Mouse (Mus musculus) forebrain, embryonic 11.5 days (tissue): ENCODE measurements at regions not wholly inside any gene's neighbourhood (a gene's known extent, or its start where the extent isn't known, plus 50 kb on each side); places are given as distances from the start of the nearest gene placed in this dataset.

ENCODE experiments used
- ATAC-seq: fragments of 200-750 bp; cut with Nextera tagmentation; replicated peaks from 2 replicates; pipeline ENCODE4 v1.8.0; 2017; ENCODE audit warnings: moderate TSS enrichment; ENCODE audit not compliant: low FRiP score
- DNase-seq: peaks from one replicate; pipeline ENCODE4 v3.0.0-alpha.2; 2017; ENCODE audit warnings: low spot score
- H3K27ac ChIP-seq: fragments of 300-500 bp; sonication (generic); 2 replicates; pipeline ENCODE4 v1.5.1; 2014; ENCODE audit warnings: low read depth, low read length
- H3K27me3 ChIP-seq: fragments of 300-500 bp; sonication (generic); 2 replicates; pipeline ENCODE4 v1.6.1; 2014; ENCODE audit warnings: mild to moderate bottlenecking, low read length, mixed read lengths; ENCODE audit not compliant: control insufficient read depth, insufficient read depth
- H3K36me3 ChIP-seq: fragments of 300-500 bp; sonication (generic); 2 replicates; pipeline ENCODE4 v1.6.1; 2014; ENCODE audit warnings: mild to moderate bottlenecking, low read length, moderate library complexity, mixed read lengths; ENCODE audit not compliant: control insufficient read depth, insufficient read depth
- H3K4me1 ChIP-seq: fragments of 300-500 bp; sonication (generic); replicated peaks from 2 replicates; pipeline ENCODE4 v1.6.1; 2014; ENCODE audit warnings: low read length, mixed read lengths; ENCODE audit not compliant: control insufficient read depth, insufficient read depth
- H3K4me2 ChIP-seq: fragments of 300-500 bp; sonication (generic); 2 replicates; pipeline ENCODE4 v1.6.1; 2014; ENCODE audit warnings: low read depth, mild to moderate bottlenecking, low read length, moderate library complexity, mixed read lengths; ENCODE audit not compliant: severe bottlenecking
- H3K4me3 ChIP-seq: fragments of 300-500 bp; sonication (generic); 2 replicates; pipeline ENCODE4 v1.5.1; 2014; ENCODE audit warnings: low read depth, low read length
- H3K9ac ChIP-seq: fragments of 300-500 bp; sonication (generic); 2 replicates; pipeline ENCODE4 v1.6.1; 2014; ENCODE audit warnings: low read length
- H3K9me3 ChIP-seq: fragments of 300-500 bp; sonication (generic); 2 replicates; pipeline ENCODE4 v1.6.1; 2016; ENCODE audit warnings: low read length, mixed read lengths; ENCODE audit not compliant: control insufficient read depth
- WGBS: fragments of 180-500 bp; shearing (Covaris S2); extraction: QIAGEN DNeasy Blood & Tissue Kit; methylation state at CpG from one replicate; pipeline ENCODE4 v1.1.7; 2014; 5-methylcytosine and 5-hydroxymethylcytosine counted together

DNA sequence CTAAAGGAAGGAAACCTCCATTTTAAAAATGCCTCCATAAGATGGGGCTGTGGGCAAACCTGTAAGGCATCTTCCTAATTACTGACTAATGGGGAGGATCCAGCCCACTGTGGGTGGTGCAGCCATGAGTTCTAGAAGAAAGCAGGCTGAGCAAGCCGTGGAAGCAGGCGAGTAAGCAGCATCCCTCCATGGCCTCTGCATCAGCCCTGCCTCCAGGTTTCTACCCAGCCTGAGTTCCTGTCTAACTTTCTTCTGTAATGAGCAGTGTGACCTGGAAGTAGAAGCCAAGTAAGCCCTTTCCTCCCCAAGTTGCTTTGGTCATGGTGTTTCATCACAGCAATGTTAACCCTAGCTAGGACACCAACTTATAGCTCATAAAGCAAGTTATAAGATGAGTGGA lies 66.5 kb upstream of the Twist2 start:
- no peaks in the 10 kb centered on the region for H3K36me3 ChIP-seq
- peak; percentile 21 for DNase-seq
- 0 out of 2 replicates have a peak, but pooled peaks cover 4% of the 10 kb centered on the region for H3K4me1 ChIP-seq
- no peaks in the 10 kb centered on the region for H3K27me3 ChIP-seq
- H3K4me2 ChIP-seq, result no peak overlapping the region
- no peaks in the 10 kb centered on the region for H3K9me3 ChIP-seq
- no peak overlapping the region for H3K9ac ChIP-seq
- ATAC-seq, result no peak
- no peak overlapping the region for H3K27ac ChIP-seq
- no peak overlapping the region for H3K4me3 ChIP-seq
- 88% methylated on average over 2 of the region's 2 CpGs for WGBS

DNA sequence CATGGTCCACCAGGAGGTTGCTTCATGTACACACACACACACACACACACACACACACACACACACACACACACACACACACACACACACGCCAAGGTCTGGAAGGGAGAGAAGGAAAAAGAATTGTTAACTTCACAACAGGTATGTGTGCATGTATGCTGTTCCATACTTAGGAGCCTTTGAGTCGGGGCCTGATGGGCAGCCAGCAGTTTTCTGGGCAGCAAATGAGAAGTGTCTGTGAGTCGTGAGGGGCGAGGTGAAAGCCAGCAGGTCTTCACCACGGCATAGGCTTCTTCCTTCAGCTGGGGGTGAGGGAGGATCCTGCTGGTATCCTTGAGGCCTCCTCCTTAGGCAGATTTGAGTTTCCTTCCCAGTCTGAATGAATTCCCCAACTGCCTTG lies 65.8 kb upstream of the Twist2 start:
- 83% methylated on average over 4 of the region's 5 CpGs for WGBS
- H3K9me3 ChIP-seq, result no peaks in the 10 kb centered on the region
- no peak overlapping the region for H3K4me2 ChIP-seq
- H3K36me3 ChIP-seq, result no peaks in the 10 kb centered on the region
- no peak overlapping the region for H3K9ac ChIP-seq
- no peaks in the 10 kb centered on the region for H3K27me3 ChIP-seq
- H3K27ac ChIP-seq, result no peak overlapping the region
- peak; percentile 33 for DNase-seq
- H3K4me3 ChIP-seq, result no peak overlapping the region
- H3K4me1 ChIP-seq, result 0 out of 2 replicates have a peak, but pooled peaks cover 4% of the 10 kb centered on the region
- no peak for ATAC-seq

DNA sequence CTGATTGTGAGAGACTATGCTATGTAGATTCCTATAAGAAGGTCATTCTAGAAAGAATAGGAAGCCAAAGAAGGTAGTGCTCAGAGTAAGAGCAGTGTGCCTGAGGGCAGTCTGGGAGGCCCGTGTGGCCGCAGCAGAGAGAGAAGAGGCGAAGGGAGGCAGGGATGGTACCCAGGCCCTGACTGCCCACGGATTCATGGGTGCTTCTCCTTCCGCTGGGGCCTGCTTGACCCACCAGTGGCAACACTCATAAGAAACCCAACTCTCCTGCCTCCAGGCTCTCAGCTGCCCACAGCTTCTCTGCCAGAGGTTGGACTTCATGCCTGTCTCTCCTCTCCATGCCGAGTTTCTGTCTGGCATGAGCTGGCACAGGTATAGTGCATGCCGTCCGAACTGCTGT lies 60.6 kb upstream of the Twist2 start:
- H3K9ac ChIP-seq, result no peak overlapping the region
- no peak overlapping the region for H3K4me2 ChIP-seq
- H3K9me3 ChIP-seq, result no peaks in the 10 kb centered on the region
- H3K4me1 ChIP-seq, result no peaks in the 10 kb centered on the region
- H3K4me3 ChIP-seq, result no peak overlapping the region
- WGBS, result 92% methylated on average over 8 of the region's 8 CpGs
- ATAC-seq, result no peak
- no peak overlapping the region for H3K27ac ChIP-seq
- H3K36me3 ChIP-seq, result no peaks in the 10 kb centered on the region
- H3K27me3 ChIP-seq, result no peaks in the 10 kb centered on the region
- DNase-seq, result no peak

DNA sequence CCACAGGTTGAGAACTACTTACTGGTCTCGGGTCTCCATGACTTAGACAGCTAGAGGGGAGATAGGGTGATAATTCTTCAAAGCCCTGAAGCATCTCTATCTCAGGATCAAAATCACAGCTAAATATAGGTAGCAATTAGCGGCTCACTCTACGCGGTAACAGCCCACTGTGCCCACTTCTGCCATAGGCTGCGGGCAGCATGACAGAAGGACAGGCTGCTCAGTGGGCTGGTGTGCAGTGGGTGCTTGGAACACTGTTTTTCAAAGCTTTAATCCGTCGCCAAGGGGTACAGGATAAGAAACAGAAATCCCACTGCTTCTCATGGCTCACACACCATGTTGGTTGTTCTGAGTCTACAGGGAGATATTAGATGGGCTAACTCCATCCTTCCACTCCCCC lies 59.2 kb upstream of the Twist2 start:
- no peak overlapping the region for H3K4me3 ChIP-seq
- H3K9ac ChIP-seq, result no peak overlapping the region
- H3K27ac ChIP-seq, result no peak overlapping the region
- H3K36me3 ChIP-seq, result no peaks in the 10 kb centered on the region
- no peak for ATAC-seq
- no peaks in the 10 kb centered on the region for H3K27me3 ChIP-seq
- DNase-seq, result no peak
- WGBS, result 92% methylated on average over 7 of the region's 7 CpGs
- H3K9me3 ChIP-seq, result no peaks in the 10 kb centered on the region
- no peak overlapping the region for H3K4me2 ChIP-seq
- H3K4me1 ChIP-seq, result no peaks in the 10 kb centered on the region

DNA sequence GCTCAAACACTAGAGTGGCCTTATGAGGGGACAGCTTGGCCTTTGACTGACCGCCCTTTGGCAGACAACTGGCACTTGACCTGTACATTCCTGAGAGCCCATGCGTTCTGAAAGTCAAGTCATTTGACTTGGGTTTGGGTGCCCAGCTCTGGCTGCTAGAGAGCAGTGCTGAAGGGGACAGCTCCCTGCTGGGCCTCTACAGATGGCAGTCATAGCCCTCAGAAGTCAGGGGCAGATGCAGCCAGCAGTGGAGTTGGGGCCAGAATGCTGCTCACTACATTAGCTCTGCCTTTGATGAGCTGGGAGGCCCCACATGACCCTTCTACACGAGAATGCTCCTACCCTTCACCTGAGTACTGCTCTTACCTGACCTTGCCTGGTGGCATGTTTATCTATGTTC lies 58.3 kb upstream of the Twist2 start:
- Histone ChIP-seq H3K4me1 (peaks cover 2% of the 10 kb centered on the region; the same call in 1 of the 2 replicates), H3K36me3 (no peaks in the 10 kb centered on the region), H3K9me3 (no peaks in the 10 kb centered on the region), H3K27ac (no peak overlapping the region), H3K4me2 (no peak overlapping the region), H3K9ac (no peak overlapping the region), H3K27me3 (no peaks in the 10 kb centered on the region), H3K4me3 (no peak overlapping the region)
- DNase-seq (no peak), ATAC-seq (no peak)
- WGBS, result 67% methylated on average over 3 of the region's 3 CpGs

DNA sequence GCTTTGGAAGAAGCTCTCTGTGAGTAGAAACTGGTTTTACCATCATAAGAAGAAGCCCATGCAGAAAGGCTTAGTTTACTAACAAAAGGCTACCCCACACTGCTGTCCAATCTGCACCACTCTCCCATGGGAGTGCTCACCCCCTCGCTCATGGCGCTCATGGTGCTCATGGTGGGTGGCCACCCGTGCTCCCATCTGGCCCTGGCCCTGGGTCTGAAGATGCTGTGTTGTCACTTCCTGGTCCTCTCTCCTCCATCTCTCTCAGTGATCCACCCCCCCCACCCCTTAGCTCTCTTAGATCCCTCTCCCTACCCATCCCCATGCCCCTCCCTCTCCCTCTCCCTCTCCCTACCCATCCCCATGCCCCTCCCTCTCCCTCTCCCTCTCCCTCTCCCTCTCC lies 57.2 kb upstream of the Twist2 start:
- 91% methylated on average over 3 of the region's 3 CpGs for WGBS
- H3K4me3 ChIP-seq, result no peak overlapping the region
- no peak for DNase-seq
- no peaks in the 10 kb centered on the region for H3K36me3 ChIP-seq
- H3K27me3 ChIP-seq, result no peaks in the 10 kb centered on the region
- ATAC-seq, result no peak
- H3K4me1 ChIP-seq, result peaks cover 2% of the 10 kb centered on the region; the same call in 1 of the 2 replicates
- no peak overlapping the region for H3K4me2 ChIP-seq
- H3K9me3 ChIP-seq, result no peaks in the 10 kb centered on the region
- H3K27ac ChIP-seq, result no peak overlapping the region
- H3K9ac ChIP-seq, result no peak overlapping the region

DNA sequence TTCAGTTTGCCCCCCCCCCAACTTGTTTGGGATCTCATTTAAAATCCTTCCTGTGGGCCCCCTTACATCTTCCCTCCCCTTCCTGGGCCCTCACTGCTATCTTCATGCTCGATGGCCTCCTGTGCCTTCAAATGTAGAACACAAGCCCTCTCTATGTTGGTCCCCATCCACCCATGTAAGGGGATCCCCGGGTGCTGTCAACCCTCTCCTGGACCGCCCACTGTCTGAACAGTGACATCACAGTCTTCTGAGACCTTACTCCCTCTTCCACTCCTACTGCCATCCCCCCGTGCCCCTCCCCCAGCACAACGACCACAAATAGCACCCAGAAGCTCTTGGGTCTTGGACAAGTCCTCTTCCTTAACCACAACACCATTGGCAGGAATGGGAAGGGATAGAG lies 56.6 kb upstream of the Twist2 start:
- no peak for ATAC-seq
- 89% methylated on average over 5 of the region's 5 CpGs for WGBS

DNA sequence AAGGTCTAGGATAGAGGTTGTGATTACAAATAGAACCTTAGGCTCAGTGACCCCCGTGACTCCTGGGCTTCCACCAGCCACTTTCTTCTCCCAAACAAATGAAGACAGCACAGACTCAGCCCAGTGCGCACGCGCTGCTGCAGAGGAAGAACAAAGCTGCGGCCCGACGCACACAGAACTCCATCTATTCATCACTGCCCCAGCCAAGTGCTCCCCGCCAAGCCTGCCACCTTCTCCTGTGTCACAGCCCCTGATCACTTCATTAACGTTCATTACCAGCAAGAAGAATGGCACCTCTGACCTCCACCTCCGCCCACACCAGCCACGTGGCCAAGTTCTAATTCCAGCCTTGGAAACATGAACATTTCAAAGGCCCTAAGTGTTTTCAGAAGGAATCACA lies 53.7 kb upstream of the Twist2 start:
- no peak for ATAC-seq
- H3K9me3 ChIP-seq, result no peaks in the 10 kb centered on the region
- no peak overlapping the region for H3K4me3 ChIP-seq
- peaks cover 2% of the 10 kb centered on the region; the same call in 1 of the 2 replicates for H3K4me1 ChIP-seq
- DNase-seq, result no peak
- H3K27ac ChIP-seq, result no peak overlapping the region
- H3K36me3 ChIP-seq, result no peaks in the 10 kb centered on the region
- H3K9ac ChIP-seq, result no peak overlapping the region
- H3K4me2 ChIP-seq, result no peak overlapping the region
- H3K27me3 ChIP-seq, result no peaks in the 10 kb centered on the region
- 33% methylated on average over 11 of the region's 11 CpGs for WGBS

More for the DNA sequence above, 56.6 kb upstream of the Twist2 start:
- Histone ChIP-seq H3K4me2 (no peak overlapping the region), H3K27me3 (no peaks in the 10 kb centered on the region), H3K4me3 (no peak overlapping the region), H3K4me1 (peaks cover 2% of the 10 kb centered on the region; the same call in 1 of the 2 replicates), H3K9me3 (no peaks in the 10 kb centered on the region), H3K27ac (no peak overlapping the region), H3K36me3 (no peaks in the 10 kb centered on the region), H3K9ac (no peak overlapping the region)
- no peak for DNase-seq
